Mouse (Mus musculus) intestine, embryonic 16.5 days (tissue): ENCODE results near the gene Sgms1. TPM values are rescaled to one million over a fixed set of nuclear protein-coding genes. Genes with fewer than 3 reads are reported as not detected.
A peak's percentile ranks its signal among the peaks of the same experiment; 100 is the strongest.

Experiments
- ATAC-seq: fragments of 200-750 bp; cut with Nextera tagmentation; 2 replicates; pipeline ENCODE4 v1.8.0; 2017; ENCODE audit warnings: moderate TSS enrichment, moderate library complexity
- H3K27ac ChIP-seq: fragments of 300-500 bp; sonication (generic); 2 replicates; pipeline ENCODE4 v1.5.1; 2014; ENCODE audit warnings: mild to moderate bottlenecking, low read length
- H3K27me3 ChIP-seq: fragments of 300-500 bp; sonication (generic); replicated peaks from 2 replicates; pipeline ENCODE4 v1.6.1; 2014; ENCODE audit warnings: low read length, control low read depth, mixed read lengths; ENCODE audit not compliant: control insufficient read depth, insufficient read depth
- H3K36me3 ChIP-seq: fragments of 300-500 bp; sonication (generic); 2 replicates; pipeline ENCODE4 v1.6.1; 2014; ENCODE audit warnings: low read length, control low read depth; ENCODE audit not compliant: control insufficient read depth, insufficient read depth
- H3K4me1 ChIP-seq: fragments of 300-500 bp; sonication (generic); 2 replicates; pipeline ENCODE4 v1.6.1; 2014; ENCODE audit warnings: low read length, control low read depth, mixed read lengths; ENCODE audit not compliant: control insufficient read depth, insufficient read depth
- H3K4me2 ChIP-seq: fragments of 300-500 bp; sonication (generic); 2 replicates; pipeline ENCODE4 v1.6.1; 2014; ENCODE audit warnings: low read depth, low read length, control low read depth
- H3K4me3 ChIP-seq: fragments of 300-500 bp; sonication (generic); 2 replicates; pipeline ENCODE4 v1.5.1; 2014; ENCODE audit warnings: mild to moderate bottlenecking, low read length
- H3K9ac ChIP-seq: fragments of 300-500 bp; sonication (generic); 2 replicates; pipeline ENCODE4 v1.6.1; 2014; ENCODE audit warnings: low read depth, low read length
- H3K9me3 ChIP-seq: fragments of 300-500 bp; sonication (generic); 2 replicates; pipeline ENCODE4 v1.6.1; 2016; ENCODE audit warnings: low read length, control low read depth; ENCODE audit not compliant: control insufficient read depth
- WGBS: fragments of 180-500 bp; shearing (Covaris S2); extraction: QIAGEN DNeasy Blood & Tissue Kit; methylation state at CpG from one replicate; pipeline ENCODE4 v1.1.7; 2014; 5-methylcytosine and 5-hydroxymethylcytosine counted together
- polyA plus RNA-seq: library from polyadenylated mRNA; unstranded; fragments of >200 nt; fragmentation: Nextera tagmentation; extraction: Ambion mirVana; gene quantifications from 2 replicates; pipeline ENCODE4 v1.2.1, GENCODE M21; 2015

The Sgms1 gene
- polyA plus RNA-seq, 1 experiment from 2014 or later, result 33.1 TPM

DNA sequence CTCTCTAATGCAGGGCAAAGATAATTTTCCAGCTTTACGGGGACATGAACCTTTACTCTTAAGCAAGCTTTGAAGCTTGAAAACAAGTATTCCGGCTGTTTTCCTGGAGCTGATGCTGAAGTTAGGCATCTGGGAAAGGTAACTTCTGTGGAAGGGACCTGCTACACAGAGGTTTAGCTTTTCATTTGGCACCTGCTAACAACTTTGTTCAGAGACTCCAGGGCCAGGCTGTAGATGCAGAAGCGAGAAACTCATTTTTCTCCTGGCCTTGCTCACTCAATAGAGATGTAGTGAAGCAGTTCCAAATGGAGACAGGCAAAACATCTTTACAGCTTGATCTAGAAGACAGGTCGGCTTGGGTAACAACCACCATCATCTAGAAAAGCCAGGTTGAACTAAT is 225.4 kb downstream of the Sgms1 start:
- WGBS, result 97% methylated on average over 4 of the region's 4 CpGs
- H3K9me3 ChIP-seq, result no peaks in the 10 kb centered on the region

DNA sequence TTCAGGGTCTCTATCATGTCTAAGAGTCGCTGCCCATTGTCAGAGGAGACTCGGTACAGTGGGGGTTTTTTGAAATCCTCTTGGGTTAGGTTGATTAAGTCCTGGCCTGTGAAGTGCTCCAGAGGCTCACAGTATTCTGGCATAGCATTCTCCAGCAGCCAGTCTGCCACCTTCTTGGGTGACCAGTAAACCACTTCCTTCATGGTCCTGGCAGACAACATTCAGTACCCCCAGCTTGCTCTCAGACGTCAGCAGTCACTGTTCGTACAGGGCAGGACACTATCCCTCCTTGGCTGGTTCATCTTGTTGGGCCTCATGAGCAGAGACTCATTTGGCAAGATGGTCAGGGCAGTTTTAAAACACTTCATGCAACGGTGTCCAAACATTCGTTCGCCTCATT is 229.6 kb downstream of the Sgms1 start:
- H3K9me3 ChIP-seq, result no peaks in the 10 kb centered on the region
- peaks cover 7% of the 10 kb centered on the region; the same call in 1 of the 2 replicates for H3K36me3 ChIP-seq
- WGBS, result 93% methylated on average over 7 of the region's 7 CpGs
- H3K27me3 ChIP-seq, result no peaks in the 10 kb centered on the region
- H3K4me3 ChIP-seq, result no peak overlapping the region
- no peak overlapping the region for H3K4me2 ChIP-seq
- ATAC-seq, result no peak
- peaks cover 5% of the 10 kb centered on the region; the same call in 1 of the 2 replicates for H3K4me1 ChIP-seq
- H3K27ac ChIP-seq, result no peak overlapping the region
- H3K9ac ChIP-seq, result no peak overlapping the region

More for the DNA sequence above, 225.4 kb downstream of the Sgms1 start:
- peaks cover 7% of the 10 kb centered on the region; the same call in 1 of the 2 replicates for H3K36me3 ChIP-seq
- no peak overlapping the region for H3K4me3 ChIP-seq
- no peak overlapping the region for H3K4me2 ChIP-seq
- H3K27me3 ChIP-seq, result no peaks in the 10 kb centered on the region
- no peaks in the 10 kb centered on the region for H3K4me1 ChIP-seq
- no peak overlapping the region for H3K9ac ChIP-seq
- no peak overlapping the region for H3K27ac ChIP-seq
- ATAC-seq, result no peak

DNA sequence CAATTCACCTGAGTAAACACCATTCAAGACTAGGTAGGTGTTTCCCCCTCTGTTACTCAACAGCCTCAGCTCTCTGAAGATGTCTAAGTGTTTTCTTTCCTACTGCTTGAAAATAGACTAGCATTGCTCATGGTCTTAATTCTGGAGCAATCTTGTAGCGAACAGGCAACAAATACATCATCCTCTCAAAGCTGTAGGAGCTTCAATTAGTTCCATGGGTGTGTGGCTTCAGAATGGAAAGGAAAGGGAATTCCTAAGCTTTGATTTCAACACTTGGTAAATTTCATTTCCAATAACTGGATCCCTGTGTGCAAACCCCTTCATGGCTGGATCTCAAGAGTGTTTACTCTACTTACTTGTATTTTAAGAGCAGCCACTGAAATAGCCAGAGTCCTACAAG is 230.3 kb downstream of the Sgms1 start:
- peaks cover 5% of the 10 kb centered on the region; the same call in 1 of the 2 replicates for H3K4me1 ChIP-seq
- 97% methylated on average over 1 of the region's 1 CpGs for WGBS
- H3K4me2 ChIP-seq, result no peak overlapping the region
- H3K27me3 ChIP-seq, result no peaks in the 10 kb centered on the region
- peaks cover 7% of the 10 kb centered on the region; the same call in 1 of the 2 replicates for H3K36me3 ChIP-seq
- no peak overlapping the region for H3K9ac ChIP-seq
- no peak for ATAC-seq
- H3K4me3 ChIP-seq, result no peak overlapping the region
- no peak overlapping the region for H3K27ac ChIP-seq
- no peaks in the 10 kb centered on the region for H3K9me3 ChIP-seq

DNA sequence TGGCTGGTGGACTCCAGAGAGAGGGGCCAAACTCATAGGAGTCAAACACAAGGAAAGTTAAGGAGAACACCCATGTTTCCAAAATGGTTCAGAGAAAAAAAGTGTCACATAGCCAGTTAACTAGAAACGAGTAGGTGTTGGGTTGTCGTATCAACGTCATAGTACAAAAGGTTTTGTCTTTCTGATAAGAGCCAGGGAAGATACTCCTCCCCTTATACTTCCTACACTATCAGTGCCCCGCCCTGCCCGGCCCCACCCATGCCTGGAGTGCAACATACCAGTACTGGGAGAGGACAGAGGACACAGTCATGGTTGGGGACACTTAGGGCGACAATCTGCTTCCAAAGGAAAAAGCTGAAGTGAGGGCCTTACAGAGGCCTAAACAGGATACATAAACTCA is 232.5 kb downstream of the Sgms1 start:
- Histone ChIP-seq H3K9me3 (no peaks in the 10 kb centered on the region), H3K27me3 (no peaks in the 10 kb centered on the region), H3K9ac (0 out of 2 replicates have a peak overlapping the region, but pooled peaks have one; percentile 11), H3K36me3 (peaks cover 7% of the 10 kb centered on the region; the same call in 1 of the 2 replicates), H3K4me1 (peaks cover 5% of the 10 kb centered on the region; the same call in 1 of the 2 replicates), H3K4me3 (no peak overlapping the region), H3K27ac (no peak overlapping the region), H3K4me2 (no peak overlapping the region)
- peak; percentile 97 for ATAC-seq
- WGBS, result 71% methylated on average over 6 of the region's 6 CpGs

DNA sequence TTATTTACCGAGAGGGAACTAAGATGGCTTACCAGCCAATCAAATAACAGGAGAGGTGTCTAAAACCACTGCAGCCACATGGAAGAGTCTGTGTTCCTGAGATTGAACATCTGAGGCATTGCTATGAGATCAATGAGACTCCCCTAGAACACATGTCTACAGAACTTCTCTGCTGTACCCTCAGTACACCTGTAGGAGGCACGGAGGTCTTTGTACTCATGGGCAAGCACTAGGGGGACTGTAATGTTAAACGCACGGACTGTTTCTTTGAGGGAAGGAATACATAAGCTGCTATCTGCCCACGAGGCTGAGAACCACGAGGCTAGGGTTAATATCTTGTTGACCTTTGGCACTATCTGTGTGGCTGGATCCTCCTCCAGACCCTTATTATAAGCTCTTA is 237.0 kb downstream of the Sgms1 start:
- 74% methylated on average over 6 of the region's 6 CpGs for WGBS
- Histone ChIP-seq H3K9ac (no peak overlapping the region), H3K4me3 (no peak overlapping the region), H3K9me3 (no peaks in the 10 kb centered on the region), H3K27me3 (no peaks in the 10 kb centered on the region), H3K4me2 (no peak overlapping the region), H3K36me3 (no peaks in the 10 kb centered on the region), H3K4me1 (peaks cover 5% of the 10 kb centered on the region; the same call in 1 of the 2 replicates), H3K27ac (no peak overlapping the region)
- ATAC-seq, result no peak

DNA sequence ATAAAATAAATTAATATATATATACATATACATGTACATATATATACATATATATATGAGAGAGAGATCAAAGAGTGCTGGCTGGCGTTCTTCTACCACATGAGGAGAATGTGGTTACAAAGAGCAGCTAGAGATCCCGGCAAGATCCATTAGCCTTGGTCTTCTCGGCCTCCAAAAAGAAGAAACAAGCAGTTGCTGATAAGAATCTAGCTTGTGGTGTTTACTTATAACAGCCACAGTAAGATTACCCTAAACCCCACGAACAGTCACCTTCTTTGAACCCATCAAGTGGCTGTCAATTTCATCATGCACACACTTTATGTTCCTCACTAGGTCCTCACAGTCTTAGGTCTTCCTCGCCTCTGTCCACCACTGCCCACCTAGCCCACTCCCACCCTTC is 240.8 kb downstream of the Sgms1 start:
- Histone ChIP-seq H3K9me3 (no peaks in the 10 kb centered on the region), H3K4me3 (no peak overlapping the region), H3K36me3 (no peaks in the 10 kb centered on the region), H3K4me1 (no peaks in the 10 kb centered on the region), H3K9ac (no peak overlapping the region), H3K27me3 (no peaks in the 10 kb centered on the region), H3K27ac (no peak overlapping the region), H3K4me2 (no peak overlapping the region)
- 68% methylated on average over 5 of the region's 5 CpGs for WGBS
- ATAC-seq, result no peak

DNA sequence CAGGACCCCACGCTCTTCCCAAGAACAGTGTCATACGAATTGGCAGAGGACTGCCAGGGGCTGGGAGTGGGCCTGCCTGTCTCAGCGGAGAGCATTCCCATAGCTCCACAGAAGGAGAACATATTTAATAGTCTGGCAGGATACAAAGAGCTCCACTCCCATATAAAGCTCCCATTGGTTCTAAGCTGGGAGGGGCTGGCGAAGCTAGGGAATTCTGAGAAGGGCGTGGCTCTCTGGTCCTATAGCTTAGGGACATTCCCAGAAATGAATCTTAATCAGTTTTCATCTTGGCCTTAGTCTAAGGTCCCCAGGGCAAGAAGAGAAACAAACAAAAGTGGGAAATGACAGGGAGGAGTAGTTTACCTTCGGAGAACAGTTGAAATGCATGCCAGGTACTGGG is 247.1 kb downstream of the Sgms1 start:
- WGBS, result 90% methylated on average over 6 of the region's 6 CpGs

DNA sequence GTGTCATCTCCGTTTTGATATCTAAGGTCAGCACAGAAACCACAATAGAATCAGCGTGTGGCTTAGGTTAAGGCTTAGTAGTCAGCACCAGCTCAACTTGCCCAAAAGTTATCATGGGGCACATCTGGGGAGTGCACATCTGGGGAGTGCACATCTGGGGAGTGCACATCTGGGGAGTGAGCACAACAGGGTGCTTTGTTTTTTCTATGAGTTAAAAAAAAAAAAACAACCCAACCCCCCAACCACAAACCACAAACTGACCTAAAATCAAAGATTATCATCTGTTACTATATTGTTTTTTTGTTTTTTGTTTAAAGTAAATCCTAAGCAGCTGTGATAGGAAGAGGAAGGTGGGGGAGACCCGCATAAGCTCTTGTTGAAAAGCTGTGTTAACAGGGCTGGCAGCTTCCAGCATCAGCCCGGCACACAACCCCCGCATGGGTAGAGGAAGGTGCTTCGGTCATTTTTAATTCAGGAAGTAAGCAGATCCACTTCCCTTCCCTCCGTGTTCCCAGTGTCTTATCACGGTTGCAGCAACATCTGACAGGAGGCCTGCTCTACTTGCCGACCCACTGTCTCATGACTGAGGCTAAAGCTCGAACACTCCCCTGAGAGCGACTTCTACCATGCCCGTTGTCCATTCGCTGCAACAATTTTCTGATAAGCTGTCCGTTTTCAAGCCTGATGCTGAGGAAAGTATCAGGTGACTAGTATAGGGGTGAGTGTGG is 251.0 kb downstream of the Sgms1 start:
- Histone ChIP-seq H3K4me2 (no peak overlapping the region), H3K36me3 (no peaks in the 10 kb centered on the region), H3K9ac (no peak overlapping the region), H3K27ac (peak overlapping the region; percentile 63), H3K4me1 (peaks cover 10% of the 10 kb centered on the region; the same call in 1 of the 2 replicates), H3K9me3 (no peaks in the 10 kb centered on the region), H3K4me3 (no peak overlapping the region), H3K27me3 (no peaks in the 10 kb centered on the region)
- 70% methylated on average over 14 of the region's 14 CpGs for WGBS
- ATAC-seq, result peak; percentile 49

More for the DNA sequence above, 247.1 kb downstream of the Sgms1 start:
- no peak overlapping the region for H3K27ac ChIP-seq
- H3K36me3 ChIP-seq, result no peaks in the 10 kb centered on the region
- H3K4me3 ChIP-seq, result no peak overlapping the region
- H3K9ac ChIP-seq, result no peak overlapping the region
- H3K4me2 ChIP-seq, result no peak overlapping the region
- H3K27me3 ChIP-seq, result no peaks in the 10 kb centered on the region
- H3K4me1 ChIP-seq, result peaks cover 3% of the 10 kb centered on the region; the same call in 1 of the 2 replicates
- no peaks in the 10 kb centered on the region for H3K9me3 ChIP-seq
- ATAC-seq, result no peak

DNA sequence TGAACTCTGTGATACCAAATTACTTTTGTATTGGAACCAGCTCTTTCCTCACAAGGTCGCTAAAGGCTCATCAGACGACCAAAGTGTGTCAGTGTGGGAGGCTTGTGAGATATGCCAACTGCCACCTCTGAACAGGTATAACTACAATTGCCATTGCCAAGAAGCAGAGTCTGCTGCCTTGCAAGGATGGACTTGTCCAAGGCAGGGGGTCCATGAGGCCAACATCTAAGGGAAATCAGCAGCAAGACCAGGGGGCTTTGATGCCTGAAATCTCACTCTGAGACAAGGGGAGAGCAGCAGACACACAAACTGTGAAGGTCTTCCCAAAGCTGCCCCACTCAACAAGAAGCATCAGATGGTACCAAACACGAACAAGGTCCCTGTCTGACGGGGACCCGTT is 251.6 kb downstream of the Sgms1 start:
- Histone ChIP-seq H3K9ac (no peak overlapping the region), H3K4me3 (no peak overlapping the region), H3K4me2 (no peak overlapping the region), H3K9me3 (no peaks in the 10 kb centered on the region), H3K27me3 (no peaks in the 10 kb centered on the region), H3K27ac (no peak overlapping the region; the same call in 1 of the 2 replicates), H3K4me1 (peaks cover 10% of the 10 kb centered on the region; the same call in 1 of the 2 replicates), H3K36me3 (no peaks in the 10 kb centered on the region)
- ATAC-seq, result no peak
- 89% methylated on average over 5 of the region's 5 CpGs for WGBS
